Mouse (Mus musculus): ENCODE measurements around the gene Zbtb8os. TPM values are rescaled to one million over a fixed set of nuclear protein-coding genes. Genes with fewer than 3 reads are reported as not detected.

The Zbtb8os gene
- 41.7 and 42.5 TPM in 2 replicates for polyA plus RNA-seq (2015; fragmentation: Nextera tagmentation; extraction: Ambion mirVana)

- no peaks in the 10 kb centered on the region for H3K27me3 ChIP-seq (ENCODE audit: control insufficient read depth, insufficient read depth, low read length)
- peak within 1 kb of the TSS; percentile 97 for H3K27ac ChIP-seq (replicated peaks)
- ATAC-seq (ENCODE audit: low FRiP score, low TSS enrichment) (peak; percentile 97), DNase-seq (ENCODE audit: low spot score) (peak; percentile 100)
- peak within 1 kb of the TSS; percentile 93 for H3K9ac ChIP-seq (ENCODE audit: low read length)
- H3K4me2 ChIP-seq (replicated peaks; ENCODE audit: low read depth), result peak within 1 kb of the TSS; percentile 80
- peak within 1 kb of the TSS; percentile 86 for H3K4me3 ChIP-seq (ENCODE audit: low read depth, low read length)
- 0 out of 2 replicates have a peak, but pooled peaks cover 3% of the 10 kb centered on the region for H3K36me3 ChIP-seq (ENCODE audit: control insufficient read depth, insufficient read depth, low read length)
- H3K4me1 ChIP-seq (replicated peaks; ENCODE audit: control insufficient read depth, insufficient read depth), result 0 out of 2 replicates have a peak, but pooled peaks cover 2% of the 10 kb centered on the region
- TF ChIP-seq EP300 (optimal IDR thresholded peaks at IDR 0.05) (peak; percentile 92), CTCF (IDR thresholded peaks at IDR 0.05; ENCODE audit: low read depth) (no peak; the same call in 1 of the 2 replicates)
- H3K9me3 ChIP-seq (ENCODE audit: control insufficient read depth, low read length), result no peaks in the 10 kb centered on the region
- under 1% methylated on average over 62 of the region's 73 CpGs for WGBS
These were observed at the start of gene Zbtb8os, which contains the start of gene Rbbp4 for GRCm38 (mm10) chr4:129335216-129336074. Gene Zbtb8os (plus strand): TSS chr4:129335695. Gene Rbbp4 (minus strand): TSS chr4:129335370.

GRCm38 (mm10) chr4:129286001-129286682 is 49.4 kb upstream of the Zbtb8os start:
- Histone ChIP-seq H3K27ac (replicated peaks) (peak overlapping the region; percentile 67), H3K9ac (ENCODE audit: low read length) (no peak overlapping the region), H3K36me3 (ENCODE audit: control insufficient read depth, insufficient read depth, low read length) (no peaks in the 10 kb centered on the region), H3K4me3 (ENCODE audit: low read depth, low read length) (peak overlapping the region; percentile 52; the same call in 1 of the 2 replicates), H3K4me2 (replicated peaks; ENCODE audit: low read depth) (peak overlapping the region; percentile 92), H3K9me3 (ENCODE audit: control insufficient read depth, low read length) (no peaks in the 10 kb centered on the region), H3K4me1 (replicated peaks; ENCODE audit: control insufficient read depth, insufficient read depth) (0 out of 2 replicates have a peak, but pooled peaks cover 2% of the 10 kb centered on the region), H3K27me3 (ENCODE audit: control insufficient read depth, insufficient read depth, low read length) (no peaks in the 10 kb centered on the region)
- peak; percentile 31 for DNase-seq (ENCODE audit: low spot score)
- peak; percentile 43 for ATAC-seq (ENCODE audit: low FRiP score, low TSS enrichment)
- 36% methylated on average over 5 of the region's 5 CpGs for WGBS
- TF ChIP-seq EP300 (optimal IDR thresholded peaks at IDR 0.05) (no peak), CTCF (IDR thresholded peaks at IDR 0.05; ENCODE audit: low read depth) (no peak)

GRCm38 (mm10) chr4:129286683-129287471 is 48.6 kb upstream of the Zbtb8os start:
- Histone ChIP-seq H3K4me1 (replicated peaks; ENCODE audit: control insufficient read depth, insufficient read depth) (0 out of 2 replicates have a peak, but pooled peaks cover 2% of the 10 kb centered on the region), H3K27me3 (ENCODE audit: control insufficient read depth, insufficient read depth, low read length) (no peaks in the 10 kb centered on the region), H3K27ac (replicated peaks) (peak overlapping the region; percentile 67), H3K9me3 (ENCODE audit: control insufficient read depth, low read length) (no peaks in the 10 kb centered on the region), H3K9ac (ENCODE audit: low read length) (peak overlapping the region; percentile 61), H3K4me2 (replicated peaks; ENCODE audit: low read depth) (peak overlapping the region; percentile 92), H3K4me3 (ENCODE audit: low read depth, low read length) (peak overlapping the region; percentile 52), H3K36me3 (ENCODE audit: control insufficient read depth, insufficient read depth, low read length) (no peaks in the 10 kb centered on the region)
- DNase-seq (ENCODE audit: low spot score) (peak; percentile 34), ATAC-seq (ENCODE audit: low FRiP score, low TSS enrichment) (peak; percentile 58; the same call in 1 of the 2 replicates)
- 1% methylated on average over 28 of the region's 28 CpGs for WGBS
- peak; percentile 42; the same call in 1 of the 2 replicates for TF ChIP-seq CTCF (IDR thresholded peaks at IDR 0.05; ENCODE audit: low read depth)
- no peak for TF ChIP-seq EP300 (optimal IDR thresholded peaks at IDR 0.05)

GRCm38 (mm10) chr4:129287472-129287981 is 48.0 kb upstream of the Zbtb8os start, which contains the start of gene Sync:
Gene Sync (plus strand): TSS chr4:129287617.
- peak within 1 kb of the TSS; percentile 52 for H3K4me3 ChIP-seq (ENCODE audit: low read depth, low read length)
- H3K27me3 ChIP-seq (ENCODE audit: control insufficient read depth, insufficient read depth, low read length), result no peaks in the 10 kb centered on the region
- no peaks in the 10 kb centered on the region for H3K9me3 ChIP-seq (ENCODE audit: control insufficient read depth, low read length)
- H3K9ac ChIP-seq (ENCODE audit: low read length), result peak within 1 kb of the TSS; percentile 61
- H3K4me1 ChIP-seq (replicated peaks; ENCODE audit: control insufficient read depth, insufficient read depth), result 0 out of 2 replicates have a peak, but pooled peaks cover 2% of the 10 kb centered on the region
- peak within 1 kb of the TSS; percentile 67 for H3K27ac ChIP-seq (replicated peaks)
- ATAC-seq (ENCODE audit: low FRiP score, low TSS enrichment) (peak; percentile 42), DNase-seq (ENCODE audit: low spot score) (peak; percentile 59)
- peak within 1 kb of the TSS; percentile 92 for H3K4me2 ChIP-seq (replicated peaks; ENCODE audit: low read depth)
- WGBS, result under 1% methylated on average over 50 of the region's 53 CpGs
- H3K36me3 ChIP-seq (ENCODE audit: control insufficient read depth, insufficient read depth, low read length), result no peaks in the 10 kb centered on the region
- TF ChIP-seq CTCF (IDR thresholded peaks at IDR 0.05; ENCODE audit: low read depth) (no peak), EP300 (optimal IDR thresholded peaks at IDR 0.05) (no peak)

DNA sequence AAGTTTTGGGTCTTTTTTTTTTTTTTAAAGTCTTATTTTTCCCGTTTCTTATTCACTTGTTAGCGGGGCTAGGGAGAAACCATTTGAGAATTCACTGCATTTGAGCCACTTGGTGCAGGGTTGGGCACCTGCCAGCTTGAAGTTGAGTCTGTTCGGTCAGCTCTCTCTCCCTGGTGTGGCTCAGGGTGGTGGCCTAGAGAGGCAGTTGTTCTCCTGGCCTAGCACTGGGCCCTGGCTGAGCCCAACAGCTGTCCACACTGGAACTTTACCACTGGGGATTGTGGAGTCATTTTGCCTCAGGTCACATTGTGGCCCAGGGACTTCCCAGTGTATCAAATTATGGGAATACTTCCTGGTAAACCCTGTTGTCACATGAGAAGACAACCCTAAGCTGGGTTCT is 47.4 kb upstream of the Zbtb8os start:
- Histone ChIP-seq H3K4me3 (ENCODE audit: low read depth, low read length) (no peak overlapping the region; the same call in 1 of the 2 replicates), H3K9ac (ENCODE audit: low read length) (no peak overlapping the region), H3K36me3 (ENCODE audit: control insufficient read depth, insufficient read depth, low read length) (no peaks in the 10 kb centered on the region), H3K27ac (replicated peaks) (no peak overlapping the region), H3K4me2 (replicated peaks; ENCODE audit: low read depth) (peak overlapping the region; percentile 92), H3K27me3 (ENCODE audit: control insufficient read depth, insufficient read depth, low read length) (no peaks in the 10 kb centered on the region), H3K4me1 (replicated peaks; ENCODE audit: control insufficient read depth, insufficient read depth) (0 out of 2 replicates have a peak, but pooled peaks cover 2% of the 10 kb centered on the region), H3K9me3 (ENCODE audit: control insufficient read depth, low read length) (no peaks in the 10 kb centered on the region)
- DNase-seq (ENCODE audit: low spot score) (peak; percentile 24), ATAC-seq (ENCODE audit: low FRiP score, low TSS enrichment) (no peak)
- 26% methylated on average over 3 of the region's 3 CpGs for WGBS
- no peak for TF ChIP-seq CTCF (IDR thresholded peaks at IDR 0.05; ENCODE audit: low read depth)
- no peak for TF ChIP-seq EP300 (optimal IDR thresholded peaks at IDR 0.05)

Measured in stomach, postnatal 0 days (tissue).